9 mouse cellular contexts compared by ENCODE assay signal in genomic region chr4:129585773-129586172, GRCm38 (mm10). TPM values are rescaled to one million over a fixed set of nuclear protein-coding genes. Genes with fewer than 3 reads are reported as not detected.
A peak's percentile ranks its signal among the peaks of the same experiment; 100 is the strongest.
DNase-seq lines count a peak whose midpoint lies in the region; ATAC-seq lines count a peak whose summit lies in the region.
"Had no signal": no experiment of that assay in that cellular context is flagged by ENCODE, and none has a peak within 500 bp of the region (broad histone marks: within the 10 kb centered on the region; RNA-seq: fewer than 3 reads in every experiment).

No protein-coding gene starts in this region.

- no peaks in the 10 kb centered on the region for H3K9me3 ChIP-seq in erythroblast, embryonic 14.5 days (ENCODE audit: control insufficient read depth, low read length)
- H3K9me3 ChIP-seq in kidney, embryonic 14.5 days (ENCODE audit: control insufficient read depth, low read length) = no peaks in the 10 kb centered on the region
- H3K9me3 ChIP-seq in embryonic facial prominence, embryonic 13.5 days = no peaks in the 10 kb centered on the region
- H3K9me3 ChIP-seq in liver, embryonic 12.5 days (replicated peaks) = no peaks in the 10 kb centered on the region

- peaks cover 14% of the 10 kb centered on the region for H3K36me3 ChIP-seq in erythroblast, embryonic 14.5 days (ENCODE audit: control insufficient read depth)
- H3K36me3 ChIP-seq in kidney, embryonic 14.5 days (ENCODE audit: control insufficient read depth, insufficient read depth, low read length) = peaks cover 3% of the 10 kb centered on the region; the same call in 1 of the 2 replicates
- H3K36me3 ChIP-seq in embryonic facial prominence, embryonic 13.5 days = peaks cover 9% of the 10 kb centered on the region
- peaks cover 9% of the 10 kb centered on the region for H3K36me3 ChIP-seq in liver, embryonic 12.5 days

- H3K27me3 ChIP-seq in erythroblast, embryonic 14.5 days (ENCODE audit: control insufficient read depth) = no peaks in the 10 kb centered on the region
- H3K27me3 ChIP-seq in kidney, embryonic 14.5 days (ENCODE audit: control insufficient read depth, insufficient read depth, low read length) = no peaks in the 10 kb centered on the region
- no peaks in the 10 kb centered on the region for H3K27me3 ChIP-seq in embryonic facial prominence, embryonic 13.5 days
- no peaks in the 10 kb centered on the region for H3K27me3 ChIP-seq in liver, embryonic 12.5 days (replicated peaks)

- no peak overlapping the region for H3K9ac ChIP-seq in kidney, embryonic 14.5 days (ENCODE audit: low read depth, low read length)
- no peak overlapping the region for H3K9ac ChIP-seq in embryonic facial prominence, embryonic 13.5 days
- peak overlapping the region; percentile 72 for H3K9ac ChIP-seq in liver, embryonic 12.5 days

- no peak for DNase-seq in kidney, postnatal 25 days
- DNase-seq in urinary bladder, postnatal 10 days (ENCODE audit: low spot score) = no peak
- DNase-seq in right cerebral cortex, adult 18-20 months = no peak

- 67% methylated on average over 9 of the region's 9 CpGs for WGBS in kidney, embryonic 14.5 days
- 68% methylated on average over 9 of the region's 9 CpGs for WGBS in embryonic facial prominence, embryonic 13.5 days
- WGBS in liver, embryonic 12.5 days (ENCODE audit: insufficient replicate concordance) = 39% methylated on average over 9 of the region's 9 CpGs

- H3K4me3 ChIP-seq in erythroblast, embryonic 14.5 days (replicated peaks) = peak overlapping the region; percentile 63
- H3K4me3 ChIP-seq in kidney, embryonic 14.5 days (ENCODE audit: low read length) = peak overlapping the region; percentile 41; the same call in 1 of the 2 replicates
- H3K4me3 ChIP-seq in embryonic facial prominence, embryonic 13.5 days = no peak overlapping the region
- H3K4me3 ChIP-seq in liver, embryonic 12.5 days = peak overlapping the region; percentile 56

- H3K27ac ChIP-seq in kidney, embryonic 14.5 days (ENCODE audit: low read depth, low read length) = no peak overlapping the region
- no peak overlapping the region for H3K27ac ChIP-seq in embryonic facial prominence, embryonic 13.5 days
- H3K27ac ChIP-seq in liver, embryonic 12.5 days = peak overlapping the region; percentile 86

- H3K4me2 ChIP-seq in kidney, embryonic 14.5 days (replicated peaks; ENCODE audit: low read depth, low read length) = peak overlapping the region; percentile 68; the same call in 1 of the 2 replicates
- H3K4me2 ChIP-seq in embryonic facial prominence, embryonic 13.5 days = peak overlapping the region; percentile 76
- peak overlapping the region; percentile 86 for H3K4me2 ChIP-seq in liver, embryonic 12.5 days

- H3K4me1 ChIP-seq in erythroblast, embryonic 14.5 days (ENCODE audit: control insufficient read depth) = peaks cover 39% of the 10 kb centered on the region
- H3K4me1 ChIP-seq in kidney, embryonic 14.5 days (ENCODE audit: control insufficient read depth, insufficient read depth, low read length) = peaks cover 12% of the 10 kb centered on the region
- peaks cover 8% of the 10 kb centered on the region for H3K4me1 ChIP-seq in embryonic facial prominence, embryonic 13.5 days
- peaks cover 50% of the 10 kb centered on the region for H3K4me1 ChIP-seq in liver, embryonic 12.5 days

- ATAC-seq in erythroblast, adult 5-6 weeks (replicated peaks; ENCODE audit: low FRiP score, poor library complexity, severe bottlenecking) = no peak
- no peak for ATAC-seq in kidney, embryonic 14.5 days (ENCODE audit: low FRiP score, low TSS enrichment)
- no peak for ATAC-seq in embryonic facial prominence, embryonic 13.5 days (ENCODE audit: insufficient number of reproducible peaks, insufficient read depth, low FRiP score, low TSS enrichment, low read depth)
- ATAC-seq in liver, embryonic 12.5 days = peak; percentile 74

RNA-seq across cellular contexts. Expression of gene Fam167b, which starts 7.4 kb away (rescaled TPM):
- 0.15 TPM in 1 of 2 replicates, not detected in the other for polyA plus RNA-seq in erythroblast, embryonic 14.5 days (2012)
- not detected in 2 replicates for total RNA-seq in erythroblast, adult 5-6 weeks (2015; ENCODE audit: low replicate concordance)
- total RNA-seq in erythroblast, adult 5-6 weeks (2017; ENCODE audit: low replicate concordance) = not detected in 2 replicates
- polyA plus RNA-seq in kidney, embryonic 14.5 days (2014; fragmentation: Nextera tagmentation; extraction: Ambion mirVana) = 17.7 and 19.7 TPM in 2 replicates
- 3.4 and 5.8 TPM in 2 replicates for polyA plus RNA-seq in embryonic facial prominence, embryonic 13.5 days (2015; fragmentation: Nextera tagmentation; extraction: Ambion mirVana)
- 6.3 and 7.9 TPM in 2 replicates for polyA plus RNA-seq in liver, embryonic 12.5 days (2016; fragmentation: Nextera tagmentation; extraction: Ambion mirVana)
- total RNA-seq: megakaryocyte progenitor cell, adult 5-6 weeks had no signal

RNA-seq across cellular contexts. Expression of gene Lck, which starts 12.3 kb away (rescaled TPM):
- 3.0 and 3.1 TPM in 2 replicates for polyA plus RNA-seq in erythroblast, embryonic 14.5 days (2012)
- 2.9 TPM in 1 of 2 replicates, not detected in the other for total RNA-seq in erythroblast, adult 5-6 weeks (2015; ENCODE audit: low replicate concordance)
- total RNA-seq in erythroblast, adult 5-6 weeks (2017; ENCODE audit: low replicate concordance) = 4.3 and 6.1 TPM in 2 replicates
- polyA plus RNA-seq in kidney, embryonic 14.5 days (2014; fragmentation: Nextera tagmentation; extraction: Ambion mirVana) = 11.4 and 14.1 TPM in 2 replicates
- polyA plus RNA-seq in embryonic facial prominence, embryonic 13.5 days (2015; fragmentation: Nextera tagmentation; extraction: Ambion mirVana) = 7.4 and 9.5 TPM in 2 replicates
- 4.1 and 5.1 TPM in 2 replicates for polyA plus RNA-seq in liver, embryonic 12.5 days (2016; fragmentation: Nextera tagmentation; extraction: Ambion mirVana)

RNA-seq across cellular contexts. Expression of gene Eif3i, which starts 14.7 kb away (rescaled TPM):
- 14.4 and 16.7 TPM in 2 replicates for polyA plus RNA-seq in erythroblast, embryonic 14.5 days (2012)
- total RNA-seq in erythroblast, adult 5-6 weeks (2015; ENCODE audit: low replicate concordance) = 92.8 and 113 TPM in 2 replicates
- 50.9 and 56.7 TPM in 2 replicates for total RNA-seq in erythroblast, adult 5-6 weeks (2017; ENCODE audit: low replicate concordance)
- 340 and 401 TPM in 2 replicates for polyA plus RNA-seq in kidney, embryonic 14.5 days (2014; fragmentation: Nextera tagmentation; extraction: Ambion mirVana)
- 274 and 289 TPM in 2 replicates for polyA plus RNA-seq in embryonic facial prominence, embryonic 13.5 days (2015; fragmentation: Nextera tagmentation; extraction: Ambion mirVana)
- 219 and 226 TPM in 2 replicates for polyA plus RNA-seq in liver, embryonic 12.5 days (2016; fragmentation: Nextera tagmentation; extraction: Ambion mirVana)

RNA-seq across cellular contexts. Expression of gene Tmem234, which starts 14.7 kb away (rescaled TPM):
- polyA plus RNA-seq in erythroblast, embryonic 14.5 days (2012) = 53.2 and 58.6 TPM in 2 replicates
- total RNA-seq in erythroblast, adult 5-6 weeks (2015; ENCODE audit: low replicate concordance) = 37.9 and 60.8 TPM in 2 replicates
- total RNA-seq in erythroblast, adult 5-6 weeks (2017; ENCODE audit: low replicate concordance) = 82.2 and 119 TPM in 2 replicates
- 213 and 219 TPM in 2 replicates for polyA plus RNA-seq in kidney, embryonic 14.5 days (2014; fragmentation: Nextera tagmentation; extraction: Ambion mirVana)
- polyA plus RNA-seq in embryonic facial prominence, embryonic 13.5 days (2015; fragmentation: Nextera tagmentation; extraction: Ambion mirVana) = 195 and 215 TPM in 2 replicates
- 147 and 159 TPM in 2 replicates for polyA plus RNA-seq in liver, embryonic 12.5 days (2016; fragmentation: Nextera tagmentation; extraction: Ambion mirVana)

RNA-seq across cellular contexts. Expression of gene Dcdc2b, which starts 28.3 kb away (rescaled TPM):
- polyA plus RNA-seq in erythroblast, embryonic 14.5 days (2012) = not detected in 2 replicates
- not detected in 2 replicates for total RNA-seq in erythroblast, adult 5-6 weeks (2015; ENCODE audit: low replicate concordance)
- not detected in 2 replicates for total RNA-seq in erythroblast, adult 5-6 weeks (2017; ENCODE audit: low replicate concordance)
- 1.9 and 2.0 TPM in 2 replicates for polyA plus RNA-seq in kidney, embryonic 14.5 days (2014; fragmentation: Nextera tagmentation; extraction: Ambion mirVana)
- 2.2 and 3.1 TPM in 2 replicates for polyA plus RNA-seq in embryonic facial prominence, embryonic 13.5 days (2015; fragmentation: Nextera tagmentation; extraction: Ambion mirVana)
- 0.51 and 1.3 TPM in 2 replicates for polyA plus RNA-seq in liver, embryonic 12.5 days (2016; fragmentation: Nextera tagmentation; extraction: Ambion mirVana)
- total RNA-seq: megakaryocyte progenitor cell, adult 5-6 weeks had no signal

Comparison
In these comparisons a context has a peak if more than half of its experiments do, and no peak if none do; other contexts are left out.
1. RNA of gene Eif3i, which starts 14.7 kb away (polyA plus RNA-seq): 340 to 401 TPM in kidney, embryonic 14.5 days, 274 to 289 TPM in embryonic facial prominence, embryonic 13.5 days and 219 to 226 TPM in liver, embryonic 12.5 days; 14.4 to 16.7 TPM in erythroblast, embryonic 14.5 days; every median in the first group is over 10 times any median in the second.
2. Peak in every context shown above with its lines, with median percentiles within 50 percentile points of each other: H3K4me2 ChIP-seq.